Comparison of ENCODE assay signal across 9 mouse cellular contexts in genomic region chr2:127483001-127483400, GRCm38 (mm10). TPM values are rescaled to one million over a fixed set of nuclear protein-coding genes. Genes with fewer than 3 reads are reported as not detected.
DNase-seq lines count a peak whose midpoint lies in the region; ATAC-seq and TF ChIP-seq lines count a peak whose summit lies in the region.
"Had no signal": no experiment of that assay in that cellular context is flagged by ENCODE, and none has a peak within 500 bp of the region (broad histone marks: within the 10 kb centered on the region; RNA-seq: fewer than 3 reads in every experiment).

No protein-coding gene starts in this region.

- H3K9ac ChIP-seq in embryonic facial prominence, embryonic 13.5 days: peak overlapping the region; percentile 73
- H3K9ac ChIP-seq in hindbrain, embryonic 11.5 days (ENCODE audit: low read depth, low read length): no peak overlapping the region
- H3K9ac ChIP-seq in liver, embryonic 13.5 days: no peak overlapping the region
- H3K9ac ChIP-seq: liver, embryonic 14.5 days had no signal

- no peaks in the 10 kb centered on the region for H3K9me3 ChIP-seq in embryonic facial prominence, embryonic 13.5 days
- no peaks in the 10 kb centered on the region for H3K9me3 ChIP-seq in hindbrain, embryonic 11.5 days (ENCODE audit: control insufficient read depth, low read length)
- H3K9me3 ChIP-seq in liver, embryonic 13.5 days (replicated peaks): no peaks in the 10 kb centered on the region

- no peak for TF ChIP-seq POLR2A in olfactory bulb, adult 2 months (IDR thresholded peaks at IDR 0.05; ENCODE audit: insufficient read depth, low read depth, low read length)

- H3K36me3 ChIP-seq in embryonic facial prominence, embryonic 13.5 days: no peaks in the 10 kb centered on the region
- H3K36me3 ChIP-seq in hindbrain, embryonic 11.5 days (ENCODE audit: control insufficient read depth, insufficient read depth, low read length): no peaks in the 10 kb centered on the region
- no peaks in the 10 kb centered on the region for H3K36me3 ChIP-seq in liver, embryonic 13.5 days

- H3K27ac ChIP-seq in embryonic facial prominence, embryonic 13.5 days: peak overlapping the region; percentile 78
- no peak overlapping the region for H3K27ac ChIP-seq in hindbrain, embryonic 11.5 days (ENCODE audit: low read depth, low read length)
- H3K27ac ChIP-seq in liver, embryonic 13.5 days: no peak overlapping the region
- no peak overlapping the region for H3K27ac ChIP-seq in olfactory bulb, adult 2 months (ENCODE audit: insufficient read depth, low read depth, low read length)
- H3K27ac ChIP-seq: liver, embryonic 14.5 days had no signal

- H3K4me2 ChIP-seq in embryonic facial prominence, embryonic 13.5 days: peak overlapping the region; percentile 94
- H3K4me2 ChIP-seq in hindbrain, embryonic 11.5 days (replicated peaks; ENCODE audit: low read depth, low read length): peak overlapping the region; percentile 72; the same call in 1 of the 2 replicates
- peak overlapping the region; percentile 61 for H3K4me2 ChIP-seq in liver, embryonic 13.5 days

- TF ChIP-seq CTCF in olfactory bulb, adult 2 months (IDR thresholded peaks at IDR 0.05; ENCODE audit: insufficient read depth, low read depth, low read length): no peak

- peaks cover 44% of the 10 kb centered on the region for H3K4me1 ChIP-seq in embryonic facial prominence, embryonic 13.5 days
- no peaks in the 10 kb centered on the region; the same call in none of the 2 replicates for H3K4me1 ChIP-seq in hindbrain, embryonic 11.5 days (replicated peaks; ENCODE audit: control insufficient read depth, insufficient read depth, low read length)
- H3K4me1 ChIP-seq in liver, embryonic 13.5 days (replicated peaks): peaks cover 15% of the 10 kb centered on the region
- H3K4me1 ChIP-seq in olfactory bulb, adult 2 months (ENCODE audit: control insufficient read depth, insufficient read depth, low read length): peaks cover 33% of the 10 kb centered on the region

- H3K27me3 ChIP-seq in embryonic facial prominence, embryonic 13.5 days: peaks cover 79% of the 10 kb centered on the region
- H3K27me3 ChIP-seq in hindbrain, embryonic 11.5 days (ENCODE audit: control insufficient read depth, insufficient read depth, low read length): peaks cover 59% of the 10 kb centered on the region
- peaks cover 81% of the 10 kb centered on the region for H3K27me3 ChIP-seq in liver, embryonic 13.5 days

- under 1% methylated on average over 21 of the region's 21 CpGs for WGBS in embryonic facial prominence, embryonic 13.5 days
- under 1% methylated on average over 16 of the region's 21 CpGs for WGBS in hindbrain, embryonic 11.5 days
- WGBS in liver, embryonic 13.5 days (ENCODE audit: insufficient replicate concordance): 1% methylated on average over 21 of the region's 21 CpGs
- WGBS in olfactory bulb, adult 2 months: 8% methylated on average over 21 of the region's 21 CpGs

- DNase-seq in kidney, adult 18-20 months: peak; percentile 20
- DNase-seq in kidney, adult 9 months: no peak
- peak; percentile 28 for DNase-seq in hindbrain, embryonic 11.5 days (ENCODE audit: low spot score)
- no peak for DNase-seq in liver, embryonic 13.5 days
- DNase-seq in cerebellum, adult 11 months: no peak
- DNase-seq in layer of hippocampus, postnatal 14 days (ENCODE audit: low spot score in 2 of 2): no peak

- no peak for ATAC-seq in embryonic facial prominence, embryonic 13.5 days (ENCODE audit: insufficient number of reproducible peaks, insufficient read depth, low FRiP score, low TSS enrichment, low read depth)
- ATAC-seq in hindbrain, embryonic 11.5 days (ENCODE audit: low FRiP score): no peak
- no peak for ATAC-seq in liver, embryonic 13.5 days (ENCODE audit: low read depth)

- peak overlapping the region; percentile 62 for H3K4me3 ChIP-seq in embryonic facial prominence, embryonic 13.5 days
- H3K4me3 ChIP-seq in hindbrain, embryonic 11.5 days (ENCODE audit: low read depth, low read length): no peak overlapping the region
- peak overlapping the region; percentile 47 for H3K4me3 ChIP-seq in liver, embryonic 13.5 days (replicated peaks)
- peak overlapping the region; percentile 6; the same call in 1 of the 2 replicates for H3K4me3 ChIP-seq in olfactory bulb, adult 2 months (ENCODE audit: insufficient read depth, low read depth, low read length)

RNA-seq across cellular contexts. Expression of gene Fahd2a, which starts 38.6 kb away (rescaled TPM):
- 31.9 and 34.8 TPM in 2 replicates for polyA plus RNA-seq in embryonic facial prominence, embryonic 13.5 days (2015; fragmentation: Nextera tagmentation; extraction: Ambion mirVana)
- 25.7 and 27.8 TPM in 2 replicates for polyA plus RNA-seq in hindbrain, embryonic 11.5 days (2014; fragmentation: Nextera tagmentation; extraction: Ambion mirVana)
- polyA plus RNA-seq in liver, embryonic 13.5 days (2015; fragmentation: Nextera tagmentation; extraction: Ambion mirVana): 14.3 and 15.5 TPM in 2 replicates
- polyA plus RNA-seq in olfactory bulb, adult 2 months (2012; ENCODE audit: insufficient read depth, insufficient read length, low replicate concordance, missing spikeins): not detected in 2 replicates
- 10 to 100 TPM; 17.7 to 18.4 TPM for total RNA-seq in layer of hippocampus, postnatal 14 days (2021)

RNA-seq across cellular contexts. Expression of gene Kcnip3, which starts 38.9 kb away (rescaled TPM):
- 2.4 and 3.0 TPM in 2 replicates for polyA plus RNA-seq in embryonic facial prominence, embryonic 13.5 days (2015; fragmentation: Nextera tagmentation; extraction: Ambion mirVana)
- 2.6 and 3.4 TPM in 2 replicates for polyA plus RNA-seq in hindbrain, embryonic 11.5 days (2014; fragmentation: Nextera tagmentation; extraction: Ambion mirVana)
- polyA plus RNA-seq in liver, embryonic 13.5 days (2015; fragmentation: Nextera tagmentation; extraction: Ambion mirVana): 0.27 and 0.33 TPM in 2 replicates
- not detected in 2 replicates for polyA plus RNA-seq in olfactory bulb, adult 2 months (2012; ENCODE audit: insufficient read depth, insufficient read length, low replicate concordance, missing spikeins)
- 10 to 100 TPM; 56.0 to 57.3 TPM for total RNA-seq in layer of hippocampus, postnatal 14 days (2021)

RNA-seq across cellular contexts. Expression of gene Gpat2, which starts 58.0 kb away (rescaled TPM):
- 0.12 and 0.13 TPM in 2 replicates for polyA plus RNA-seq in embryonic facial prominence, embryonic 13.5 days (2015; fragmentation: Nextera tagmentation; extraction: Ambion mirVana)
- polyA plus RNA-seq in hindbrain, embryonic 11.5 days (2014; fragmentation: Nextera tagmentation; extraction: Ambion mirVana): 0.32 TPM in 2 replicates
- polyA plus RNA-seq in liver, embryonic 13.5 days (2015; fragmentation: Nextera tagmentation; extraction: Ambion mirVana): 0.35 and 0.39 TPM in 2 replicates
- not detected in 2 replicates for polyA plus RNA-seq in olfactory bulb, adult 2 months (2012; ENCODE audit: insufficient read depth, insufficient read length, low replicate concordance, missing spikeins)
- under 1 TPM in 1 of 2 experiments, not detected in 1; 0.29 TPM for total RNA-seq in layer of hippocampus, postnatal 14 days (2021)

RNA-seq across cellular contexts. Expression of gene Prom2, which starts 58.3 kb away (rescaled TPM):
- polyA plus RNA-seq in embryonic facial prominence, embryonic 13.5 days (2015; fragmentation: Nextera tagmentation; extraction: Ambion mirVana): 2.9 and 3.0 TPM in 2 replicates
- 0.40 and 0.86 TPM in 2 replicates for polyA plus RNA-seq in hindbrain, embryonic 11.5 days (2014; fragmentation: Nextera tagmentation; extraction: Ambion mirVana)
- polyA plus RNA-seq in liver, embryonic 13.5 days (2015; fragmentation: Nextera tagmentation; extraction: Ambion mirVana): 0.03 TPM in 1 of 2 replicates, not detected in the other
- not detected in 2 replicates for polyA plus RNA-seq in olfactory bulb, adult 2 months (2012; ENCODE audit: insufficient read depth, insufficient read length, low replicate concordance, missing spikeins)
- under 1 TPM in 1 of 2 experiments, not detected in 1; 0.38 TPM for total RNA-seq in layer of hippocampus, postnatal 14 days (2021)
- polyA plus RNA-seq: liver, embryonic 14.5 days had no signal

Comparison
In these comparisons a context has a peak if more than half of its experiments do, and no peak if none do; other contexts are left out.
1. DNase-seq: peak in kidney, adult 18-20 months (single experiment) and hindbrain, embryonic 11.5 days (single experiment); none in kidney, adult 9 months (single experiment), liver, embryonic 13.5 days (single experiment), cerebellum, adult 11 months (single experiment) and layer of hippocampus, postnatal 14 days (0 of 2).
2. RNA of gene Fahd2a, which starts 38.6 kb away (polyA plus RNA-seq): 31.9 to 34.8 TPM in embryonic facial prominence, embryonic 13.5 days, 25.7 to 27.8 TPM in hindbrain, embryonic 11.5 days and 14.3 to 15.5 TPM in liver, embryonic 13.5 days; not detected in olfactory bulb, adult 2 months; every median in the first group is over 10 times any median in the second.
3. Peak in every context shown above with its lines, with median percentiles within 50 percentile points of each other: H3K4me2 ChIP-seq.